Comparison of ENCODE assay signal across 10 mouse cellular contexts in genomic region chr1:56850446-56850845, GRCm38 (mm10).
"Had no signal": no experiment of that assay in that cellular context is flagged by ENCODE, and none has a peak within 500 bp of the region (broad histone marks: within the 10 kb centered on the region; RNA-seq: fewer than 3 reads in every experiment).

No protein-coding gene starts in this region.

- ATAC-seq: intestine, embryonic 15.5 days; lung, postnatal 0 days; midbrain, embryonic 15.5 days had no signal

- DNase-seq: kidney, adult 18-20 months; kidney, postnatal 14 days; lung, adult 2 months; lung, postnatal 36 days; retina, postnatal 1 day; thymus, adult 18-20 months; thymus, postnatal 14 days had no signal
